Mouse (Mus musculus) ES-Bruce4 (cell line): ENCODE measurements around the gene Ttc12. TPM values are rescaled to one million over a fixed set of nuclear protein-coding genes. Genes with fewer than 3 reads are reported as not detected.

ENCODE experiments used
- H3K27ac ChIP-seq: 2 replicates; pipeline ENCODE4 v1.5.1; 2012; ENCODE audit warnings: low read length, inconsistent platforms; ENCODE audit not compliant: insufficient read depth
- H3K27me3 ChIP-seq: 2 replicates; pipeline ENCODE4 v1.6.1; 2012; ENCODE audit warnings: mild to moderate bottlenecking, low read length, inconsistent platforms; ENCODE audit not compliant: control insufficient read depth, poor library complexity, insufficient read depth, severe bottlenecking
- H3K36me3 ChIP-seq: 2 replicates; pipeline ENCODE4 v1.6.1; 2012; ENCODE audit warnings: inconsistent platforms, mild to moderate bottlenecking, low read length, moderate library complexity; ENCODE audit not compliant: control insufficient read depth, poor library complexity, insufficient read depth, severe bottlenecking
- H3K4me1 ChIP-seq: one replicate; pipeline ENCODE4 v1.8.1; 2011; ENCODE audit warnings: low read length; ENCODE audit not compliant: control insufficient read depth, insufficient read depth
- H3K4me3 ChIP-seq: 2 replicates; pipeline ENCODE4 v1.5.1; 2011; ENCODE audit warnings: low read depth, mild to moderate bottlenecking, low read length
- H3K9ac ChIP-seq: 2 replicates; pipeline ENCODE4 v1.6.1; 2012; ENCODE audit warnings: low read depth, mild to moderate bottlenecking, inconsistent platforms; ENCODE audit not compliant: poor library complexity, severe bottlenecking
- H3K9me3 ChIP-seq: replicated peaks from 2 replicates; pipeline ENCODE4 v1.6.1; 2012; ENCODE audit warnings: mild to moderate bottlenecking, low read length, inconsistent platforms; ENCODE audit not compliant: control insufficient read depth, poor library complexity, insufficient read depth, severe bottlenecking
- CTCF ChIP-seq: IDR thresholded peaks from one replicate; pipeline ENCODE4 v1.8.1; 2011; ENCODE audit warnings: low read depth, low read length
- EP300 ChIP-seq: IDR thresholded peaks from 2 replicates; pipeline ENCODE4 v1.6.1; 2011; ENCODE audit warnings: low read depth, low read length; ENCODE audit not compliant: insufficient read depth
- POLR2A ChIP-seq: IDR thresholded peaks from one replicate; pipeline ENCODE4 v1.8.1; 2011; ENCODE audit warnings: low read length; ENCODE audit not compliant: insufficient read depth
- polyA plus RNA-seq: library from polyadenylated mRNA; stranded (reverse); fragments of >200 nt; gene quantifications from 2 replicates; pipeline ENCODE4 v1.2.4, GENCODE M21; 2011; ENCODE audit warnings: low read depth; ENCODE audit not compliant: missing spikeins, insufficient read depth, insufficient read length

Ttc12 gene
- polyA plus RNA-seq, 1 experiment, result 12.6 TPM

DNA sequence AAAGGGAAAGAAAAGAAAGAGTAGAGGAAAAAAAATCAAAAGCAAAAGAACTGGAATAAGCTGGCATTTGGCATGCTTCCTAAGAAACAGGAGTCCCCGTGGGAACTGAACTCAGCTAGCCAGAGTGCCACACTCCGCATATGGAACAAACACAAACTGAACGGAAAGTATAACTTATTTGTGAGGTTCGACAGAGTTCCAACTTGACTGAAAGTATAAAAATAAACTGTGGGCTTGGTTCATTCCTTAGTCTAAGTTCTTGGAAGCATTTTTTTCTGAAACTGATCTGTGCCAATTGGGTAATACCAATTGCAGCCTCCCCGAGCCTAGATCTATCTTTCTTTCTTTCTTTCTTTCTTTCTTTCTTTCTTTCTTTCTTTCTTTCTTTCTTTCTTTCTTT, 18.6 kb upstream of the Ttc12 start:
- Histone ChIP-seq H3K4me3 (no peak overlapping the region), H3K27me3 (no peaks in the 10 kb centered on the region), H3K27ac (no peak overlapping the region), H3K4me1 (no peaks in the 10 kb centered on the region), H3K36me3 (no peaks in the 10 kb centered on the region), H3K9me3 (no peaks in the 10 kb centered on the region), H3K9ac (no peak overlapping the region)
- TF ChIP-seq POLR2A (no peak), CTCF (no peak), EP300 (no peak)

- Histone ChIP-seq H3K27ac (no peak overlapping the region), H3K36me3 (no peaks in the 10 kb centered on the region), H3K4me3 (no peak overlapping the region), H3K9me3 (no peaks in the 10 kb centered on the region), H3K27me3 (no peaks in the 10 kb centered on the region), H3K9ac (no peak overlapping the region), H3K4me1 (no peaks in the 10 kb centered on the region)
- no peak for TF ChIP-seq CTCF
- no peak for TF ChIP-seq POLR2A
- no peak for TF ChIP-seq EP300
Observed at GRCm38 (mm10) chr9:49502245-49502644, 16.2 kb upstream of the Ttc12 start.

DNA sequence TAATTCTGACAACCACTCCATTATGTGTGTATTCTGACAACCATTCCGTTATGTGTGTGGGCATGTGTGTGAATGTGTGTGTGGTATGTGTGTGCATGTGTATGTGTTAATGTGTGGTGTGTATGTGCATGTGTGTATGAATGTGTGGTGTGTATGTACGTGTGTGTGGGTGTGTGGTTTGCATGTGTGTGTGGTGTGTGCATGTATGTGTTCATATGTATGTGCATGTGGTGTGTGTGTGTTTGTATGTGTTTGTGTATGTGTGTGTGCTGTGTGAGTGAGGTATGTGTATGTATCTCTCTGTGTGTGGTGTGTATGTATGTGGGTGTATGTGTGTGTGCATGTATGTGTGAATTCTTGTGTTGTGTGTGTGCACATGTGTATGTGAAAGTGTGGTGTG, 13.9 kb upstream of the Ttc12 start:
- Histone ChIP-seq H3K9ac (no peak overlapping the region), H3K27ac (no peak overlapping the region), H3K4me3 (no peak overlapping the region), H3K4me1 (no peaks in the 10 kb centered on the region), H3K27me3 (no peaks in the 10 kb centered on the region), H3K36me3 (no peaks in the 10 kb centered on the region), H3K9me3 (no peaks in the 10 kb centered on the region)
- TF ChIP-seq EP300 (no peak), POLR2A (no peak), CTCF (no peak)

- H3K9me3 ChIP-seq, result no peaks in the 10 kb centered on the region
- no peak overlapping the region for H3K27ac ChIP-seq
- no peaks in the 10 kb centered on the region for H3K36me3 ChIP-seq
- H3K4me1 ChIP-seq, result no peaks in the 10 kb centered on the region
- no peaks in the 10 kb centered on the region for H3K27me3 ChIP-seq
- no peak overlapping the region for H3K9ac ChIP-seq
- no peak overlapping the region for H3K4me3 ChIP-seq
- TF ChIP-seq CTCF, result peak; percentile 75
- no peak for TF ChIP-seq POLR2A
- TF ChIP-seq EP300, result no peak
Observed at GRCm38 (mm10) chr9:49493979-49494649, 8.1 kb upstream of the Ttc12 start.

DNA sequence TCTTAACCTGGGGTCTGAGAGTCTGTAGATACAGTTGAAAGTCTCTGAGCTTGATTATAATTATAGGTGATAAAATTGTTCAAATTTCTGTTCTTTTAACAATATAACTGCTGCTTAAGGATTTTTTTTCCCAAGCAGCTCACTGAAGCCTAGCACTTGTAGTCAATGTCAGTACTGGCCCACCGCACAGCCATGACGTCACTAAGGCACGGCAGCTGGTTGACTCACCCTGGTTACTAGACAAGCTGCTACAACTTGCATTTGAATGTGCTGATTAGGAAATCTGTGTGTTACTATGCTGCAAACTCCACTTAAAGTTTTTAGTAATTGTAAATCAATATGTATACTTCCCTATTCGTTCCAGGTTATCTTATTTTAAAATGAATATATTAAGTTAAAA, 4.6 kb upstream of the Ttc12 start:
- Histone ChIP-seq H3K4me1 (no peaks in the 10 kb centered on the region), H3K27me3 (no peaks in the 10 kb centered on the region), H3K9ac (no peak overlapping the region), H3K4me3 (no peak overlapping the region), H3K36me3 (no peaks in the 10 kb centered on the region), H3K27ac (no peak overlapping the region), H3K9me3 (no peaks in the 10 kb centered on the region)
- TF ChIP-seq POLR2A (no peak), EP300 (no peak)

- H3K27me3 ChIP-seq, result no peaks in the 10 kb centered on the region
- TF ChIP-seq EP300 (peak; percentile 55; the same call in 1 of the 2 replicates), CTCF (peak; percentile 99), POLR2A (no peak)
- H3K9me3 ChIP-seq, result no peaks in the 10 kb centered on the region
- no peak overlapping the region for H3K4me3 ChIP-seq
- no peaks in the 10 kb centered on the region for H3K36me3 ChIP-seq
- H3K4me1 ChIP-seq, result no peaks in the 10 kb centered on the region
- H3K9ac ChIP-seq, result no peak overlapping the region
- H3K27ac ChIP-seq, result no peak overlapping the region
Observed at GRCm38 (mm10) chr9:49488912-49489895, 3.2 kb upstream of the Ttc12 start.
